Mouse (Mus musculus) heart, embryonic 14.5 days (tissue): ENCODE measurements around the gene Cdh13. TPM values are rescaled to one million over a fixed set of nuclear protein-coding genes. Genes with fewer than 3 reads are reported as not detected.

ENCODE experiments used
- ATAC-seq: fragments of 200-750 bp; cut with Nextera tagmentation; 2 replicates; pipeline ENCODE4 v1.8.0; 2017; ENCODE audit warnings: low read depth, moderate TSS enrichment; ENCODE audit not compliant: insufficient number of reproducible peaks, insufficient read depth, low FRiP score
- H3K27ac ChIP-seq, 2 experiments: fragments of 200-500 bp in 1 of 2; fragments of 300-500 bp in 1 of 2; sonication (generic) in 1 of 2; replicated peaks in 1 of 2; 2 replicates each; pipeline ENCODE4 v1.5.1; 2012 to 2014; ENCODE audit warnings: low read depth in 2 of 2, low read length in 2 of 2, control low read depth in 1 of 2, mild to moderate bottlenecking in 1 of 2, mixed read lengths in 1 of 2; ENCODE audit not compliant: control insufficient read depth in 1 of 2, insufficient read depth in 1 of 2
- H3K27me3 ChIP-seq: fragments of 300-500 bp; sonication (generic); 2 replicates; pipeline ENCODE4 v1.6.1; 2014; ENCODE audit warnings: mild to moderate bottlenecking, low read length, control low read depth; ENCODE audit not compliant: control insufficient read depth, insufficient read depth
- H3K36me3 ChIP-seq: fragments of 300-500 bp; sonication (generic); 2 replicates; pipeline ENCODE4 v1.6.1; 2014; ENCODE audit warnings: mild to moderate bottlenecking, control low read depth, low read length, mixed read lengths; ENCODE audit not compliant: control insufficient read depth, insufficient read depth
- H3K4me1 ChIP-seq, 2 experiments: fragments of 200-500 bp in 1 of 2; fragments of 300-500 bp in 1 of 2; sonication (generic) in 1 of 2; 2 replicates each; pipeline ENCODE4 v1.6.1; 2012 to 2014; ENCODE audit warnings: low read length in 2 of 2, control low read depth in 1 of 2, mixed read lengths in 1 of 2; ENCODE audit not compliant: control insufficient read depth in 2 of 2, insufficient read depth in 2 of 2
- H3K4me2 ChIP-seq: fragments of 300-500 bp; sonication (generic); 2 replicates; pipeline ENCODE4 v1.6.1; 2014; ENCODE audit warnings: mild to moderate bottlenecking, low read length
- H3K4me3 ChIP-seq, 2 experiments: fragments of 200-500 bp in 1 of 2; fragments of 300-500 bp in 1 of 2; sonication (generic) in 1 of 2; 2 replicates each; pipeline ENCODE4 v1.5.1; 2012 to 2014; ENCODE audit warnings: low read length in 2 of 2, mild to moderate bottlenecking in 2 of 2, control low read depth in 1 of 2, low read depth in 1 of 2, moderate library complexity in 1 of 2; ENCODE audit not compliant: control insufficient read depth in 1 of 2, insufficient read depth in 1 of 2
- H3K9ac ChIP-seq: fragments of 300-500 bp; sonication (generic); 2 replicates; pipeline ENCODE4 v1.6.1; 2014; ENCODE audit warnings: mild to moderate bottlenecking, low read length
- H3K9me3 ChIP-seq: fragments of 300-500 bp; sonication (generic); 2 replicates; pipeline ENCODE4 v1.6.1; 2016; ENCODE audit warnings: low read length, control low read depth; ENCODE audit not compliant: control insufficient read depth
- WGBS: fragments of 180-500 bp; shearing (Covaris S2); extraction: QIAGEN DNeasy Blood & Tissue Kit; methylation state at CpG from one replicate; pipeline ENCODE4 v1.1.7; 2014; 5-methylcytosine and 5-hydroxymethylcytosine counted together
- polyA plus RNA-seq: library from polyadenylated mRNA; unstranded; fragments of >200 nt; fragmentation: Nextera tagmentation; extraction: Ambion mirVana; gene quantifications from 2 replicates; pipeline ENCODE4 v1.2.1, GENCODE M21; 2014

The Cdh13 gene
- polyA plus RNA-seq, 1 experiment from 2014 or later = 94.9 TPM

DNA sequence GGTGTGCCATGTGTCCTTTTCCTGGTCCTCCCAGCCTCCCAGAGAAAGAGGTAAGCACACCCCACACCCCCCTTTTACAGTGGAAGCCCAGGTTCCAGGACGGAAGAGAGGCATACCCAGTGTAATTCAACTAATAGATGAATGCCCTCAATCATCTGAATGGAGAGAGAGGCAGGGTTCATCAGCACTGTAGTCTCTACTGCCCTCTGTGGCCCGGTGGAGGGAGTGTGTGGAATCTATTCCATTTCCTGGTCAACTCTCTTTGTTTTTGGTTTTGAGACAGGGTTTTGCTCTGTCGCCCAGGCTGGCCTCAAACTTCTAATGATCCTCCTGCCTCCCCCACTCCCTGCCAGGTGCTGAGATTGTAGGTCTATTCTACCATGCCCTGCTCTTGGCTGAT lies 159.8 kb downstream of the Cdh13 start:
- H3K27ac ChIP-seq = no peak overlapping the region
- no peak overlapping the region for H3K4me2 ChIP-seq
- no peak for ATAC-seq
- no peaks in the 10 kb centered on the region for H3K27me3 ChIP-seq
- H3K36me3 ChIP-seq = no peaks in the 10 kb centered on the region
- 53% methylated on average over 3 of the region's 3 CpGs for WGBS
- H3K4me1 ChIP-seq = peaks cover 14 to 15% of the 10 kb centered on the region in 2 experiments
- no peak overlapping the region for H3K9ac ChIP-seq
- no peaks in the 10 kb centered on the region for H3K9me3 ChIP-seq
- no peak overlapping the region for H3K4me3 ChIP-seq

DNA sequence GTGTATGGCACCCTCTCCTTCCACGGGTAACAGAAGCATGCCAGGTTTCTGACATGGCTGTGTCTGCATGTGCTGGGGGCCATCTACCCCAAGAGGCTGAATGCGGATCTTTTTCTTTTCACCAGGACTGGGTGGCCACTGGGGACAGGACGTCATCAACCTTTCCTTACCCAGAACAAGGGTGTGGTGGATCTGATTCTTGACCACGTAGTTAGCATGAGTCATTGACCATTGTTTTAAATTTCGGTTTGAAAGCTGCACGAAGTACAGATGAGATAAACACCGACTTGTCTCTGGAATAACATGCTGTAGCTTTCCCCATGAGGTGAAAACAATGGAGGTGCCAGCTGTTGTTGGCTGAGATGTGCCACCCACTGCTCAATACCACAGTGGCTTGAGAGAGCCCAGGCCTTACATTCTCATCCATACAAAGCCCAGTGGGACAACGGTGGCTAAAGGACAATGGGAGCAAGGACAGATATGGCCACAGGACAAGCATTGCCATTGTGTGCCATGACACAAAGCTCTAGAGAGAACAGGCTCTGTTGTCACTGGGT lies 161.2 kb downstream of the Cdh13 start:
- no peak overlapping the region for H3K27ac ChIP-seq
- no peaks in the 10 kb centered on the region for H3K36me3 ChIP-seq
- no peaks in the 10 kb centered on the region for H3K9me3 ChIP-seq
- H3K4me3 ChIP-seq = no peak overlapping the region
- H3K4me1 ChIP-seq = peaks cover 14 to 15% of the 10 kb centered on the region in 2 experiments
- 68% methylated on average over 8 of the region's 8 CpGs for WGBS
- H3K4me2 ChIP-seq = no peak overlapping the region
- H3K9ac ChIP-seq = no peak overlapping the region
- ATAC-seq = no peak
- no peaks in the 10 kb centered on the region for H3K27me3 ChIP-seq

DNA sequence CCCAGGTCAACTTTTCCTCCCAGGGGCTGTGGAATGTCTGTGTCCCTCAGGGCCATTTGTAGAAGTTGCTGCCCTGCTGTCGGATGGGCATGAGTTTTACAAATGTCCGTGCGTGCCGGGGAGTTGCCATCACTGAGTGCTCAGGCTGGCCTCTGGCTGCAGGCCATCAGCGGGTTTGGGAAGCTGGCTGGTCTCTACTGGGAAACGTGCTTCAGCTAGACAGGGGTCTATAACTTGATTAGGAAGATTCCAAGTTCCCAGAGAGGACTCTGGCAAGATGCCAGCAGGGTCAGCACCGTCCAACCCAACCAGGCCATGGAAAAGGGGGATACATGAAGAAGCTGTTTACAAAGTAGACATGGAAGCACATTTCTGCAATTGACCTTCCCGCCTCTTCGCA lies 163.0 kb downstream of the Cdh13 start:
- no peaks in the 10 kb centered on the region for H3K27me3 ChIP-seq
- H3K4me1 ChIP-seq = peaks cover 12 to 14% of the 10 kb centered on the region in 2 experiments
- no peak overlapping the region for H3K4me3 ChIP-seq
- no peak overlapping the region for H3K27ac ChIP-seq
- H3K36me3 ChIP-seq = no peaks in the 10 kb centered on the region
- no peak overlapping the region for H3K4me2 ChIP-seq
- H3K9me3 ChIP-seq = no peaks in the 10 kb centered on the region
- no peak for ATAC-seq
- WGBS = 62% methylated on average over 9 of the region's 9 CpGs
- H3K9ac ChIP-seq = no peak overlapping the region

DNA sequence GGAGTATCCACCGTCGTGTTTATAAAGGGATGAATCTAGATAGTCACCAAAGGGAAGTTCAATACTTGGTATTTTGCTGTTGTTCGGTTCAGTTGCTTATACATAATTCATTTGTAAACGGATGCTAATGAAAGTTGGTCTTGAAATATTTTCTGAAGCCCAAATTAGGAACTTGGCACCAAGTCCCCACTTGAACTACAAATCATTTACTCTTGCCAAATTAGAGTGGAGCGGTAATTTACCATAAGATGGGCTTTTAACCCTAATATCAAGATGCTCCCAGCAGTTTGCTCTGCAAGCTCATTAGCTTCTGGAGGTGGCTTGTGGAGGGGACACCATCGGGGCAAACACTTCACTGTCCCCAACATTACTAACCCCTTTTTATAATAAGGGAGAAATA lies 164.5 kb downstream of the Cdh13 start:
- WGBS = 93% methylated on average over 6 of the region's 6 CpGs
- H3K9ac ChIP-seq = no peak overlapping the region
- no peaks in the 10 kb centered on the region for H3K9me3 ChIP-seq
- no peak overlapping the region for H3K4me3 ChIP-seq
- H3K27ac ChIP-seq = no peak overlapping the region
- H3K36me3 ChIP-seq = no peaks in the 10 kb centered on the region
- no peak overlapping the region for H3K4me2 ChIP-seq
- no peaks in the 10 kb centered on the region for H3K27me3 ChIP-seq
- peaks cover 9 to 10% of the 10 kb centered on the region in 2 experiments; a peak in 2 of 4 replicates for H3K4me1 ChIP-seq
- ATAC-seq = no peak

DNA sequence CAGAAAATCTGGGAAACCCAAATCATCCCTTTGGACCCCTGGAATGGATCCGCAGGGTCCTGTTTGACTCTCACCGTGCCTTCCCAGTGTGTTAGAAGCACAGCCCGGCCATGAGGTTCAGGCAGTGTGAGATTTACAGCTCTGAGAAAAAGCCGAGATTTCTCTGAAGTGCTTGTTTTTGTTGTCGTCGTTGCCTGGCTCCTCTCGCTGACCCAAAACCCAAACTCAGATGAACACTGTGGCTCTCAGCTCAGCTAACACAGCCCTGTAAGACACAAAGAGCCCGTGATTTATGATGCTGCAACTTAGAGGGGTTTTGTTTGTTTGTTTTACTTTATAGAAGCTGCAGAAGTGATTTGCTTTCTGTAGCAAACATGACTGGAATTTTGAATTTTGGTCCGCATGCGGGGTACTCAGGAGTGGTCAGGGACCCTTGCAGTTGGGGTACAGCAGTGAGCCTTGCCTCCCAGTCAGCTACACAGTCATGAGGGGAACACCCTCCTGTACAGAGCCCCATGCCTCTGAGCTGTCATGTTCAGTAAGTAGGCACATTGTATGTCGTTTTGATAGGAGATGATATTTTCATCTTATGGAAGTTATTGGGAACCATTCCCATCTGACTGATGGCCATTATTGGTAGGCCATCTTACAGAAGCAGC lies 169.0 kb downstream of the Cdh13 start:
- no peak overlapping the region for H3K4me3 ChIP-seq
- no peak for ATAC-seq
- WGBS = 80% methylated on average over 11 of the region's 11 CpGs
- H3K4me2 ChIP-seq = no peak overlapping the region
- no peaks in the 10 kb centered on the region for H3K9me3 ChIP-seq
- peaks cover 2 to 6% of the 10 kb centered on the region in 2 experiments; a peak in 1 of 4 replicates for H3K4me1 ChIP-seq
- no peak overlapping the region for H3K9ac ChIP-seq
- H3K36me3 ChIP-seq = no peaks in the 10 kb centered on the region
- no peak overlapping the region for H3K27ac ChIP-seq
- H3K27me3 ChIP-seq = no peaks in the 10 kb centered on the region

DNA sequence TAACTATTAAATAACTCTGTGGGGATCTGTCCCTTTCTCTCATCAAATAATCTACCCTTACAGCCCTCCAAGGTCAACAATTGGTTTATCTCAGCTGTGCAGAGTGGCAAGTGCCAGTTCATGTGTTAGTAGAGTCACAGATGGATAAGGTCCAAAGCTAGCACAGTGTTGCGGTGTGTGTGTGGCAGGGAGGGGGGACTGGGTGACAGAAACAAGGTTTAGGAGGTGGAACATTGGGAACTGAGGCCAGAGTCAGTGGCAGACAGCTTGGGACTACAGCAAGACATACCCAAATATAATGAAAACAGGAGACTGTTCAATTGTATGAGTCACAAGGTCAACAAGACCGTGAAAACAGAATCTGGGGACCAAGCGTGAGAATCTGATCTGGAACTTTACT lies 171.7 kb downstream of the Cdh13 start:
- H3K9ac ChIP-seq = no peak overlapping the region
- WGBS = 44% methylated on average over 3 of the region's 3 CpGs

DNA sequence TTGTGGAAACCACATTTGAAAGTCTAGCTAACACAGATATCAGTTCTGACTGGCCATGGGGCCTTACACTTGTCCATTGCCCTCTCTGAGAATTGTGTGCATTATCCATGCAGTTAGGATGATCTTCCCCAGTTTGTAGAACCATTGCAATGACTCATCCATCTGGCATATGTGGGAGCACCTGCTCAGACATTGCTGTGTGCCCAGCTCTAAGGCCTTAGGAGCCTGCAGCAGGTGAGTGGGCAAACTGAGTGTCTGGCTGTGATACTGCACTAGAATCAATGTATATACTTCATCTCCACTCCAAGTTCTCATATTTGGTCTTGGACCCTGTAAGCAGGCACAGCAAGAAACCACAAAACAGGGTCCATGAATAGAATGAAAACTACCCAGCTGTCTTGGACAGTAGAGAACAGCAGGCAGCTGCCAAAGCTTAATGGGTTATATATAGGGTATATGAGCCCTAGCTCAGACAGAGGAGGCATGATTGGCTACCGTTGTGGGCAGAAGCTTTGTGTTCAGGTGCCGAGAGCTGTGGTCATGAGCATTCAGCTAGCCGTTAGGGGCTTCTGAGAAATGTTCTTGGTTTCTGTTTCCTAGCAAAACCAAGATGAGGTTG lies 181.9 kb downstream of the Cdh13 start:
- ATAC-seq = no peak
- no peaks in the 10 kb centered on the region for H3K4me1 ChIP-seq
- 92% methylated on average over 3 of the region's 3 CpGs for WGBS

More for the DNA sequence above, 171.7 kb downstream of the Cdh13 start:
- no peaks in the 10 kb centered on the region for H3K9me3 ChIP-seq
- H3K4me2 ChIP-seq = no peak overlapping the region
- H3K27ac ChIP-seq = no peak overlapping the region
- ATAC-seq = no peak
- H3K4me1 ChIP-seq = peaks cover 2 to 6% of the 10 kb centered on the region in 2 experiments; a peak in 1 of 4 replicates
- no peak overlapping the region for H3K4me3 ChIP-seq
- H3K36me3 ChIP-seq = no peaks in the 10 kb centered on the region
- H3K27me3 ChIP-seq = no peaks in the 10 kb centered on the region

More for the DNA sequence above, 181.9 kb downstream of the Cdh13 start:
- Histone ChIP-seq H3K9ac (no peak overlapping the region), H3K4me2 (no peak overlapping the region), H3K36me3 (no peaks in the 10 kb centered on the region), H3K27ac (no peak overlapping the region), H3K4me3 (no peak overlapping the region), H3K27me3 (no peaks in the 10 kb centered on the region), H3K9me3 (no peaks in the 10 kb centered on the region)
